Mouse (Mus musculus): ENCODE results near the gene Fam71b. TPM values are rescaled to one million over a fixed set of nuclear protein-coding genes. Genes with fewer than 3 reads are reported as not detected.

Gene Fam71b
- polyA plus RNA-seq, 1 experiment from 2014 or later, result not detected

- Histone ChIP-seq H3K9me3 (replicated peaks; ENCODE audit: control insufficient read depth, low read length) (no peaks in the 10 kb centered on the region), H3K4me3 (replicated peaks; ENCODE audit: low read length) (no peak overlapping the region), H3K4me1 (ENCODE audit: control insufficient read depth, insufficient read depth, low read length) (no peaks in the 10 kb centered on the region), H3K27ac (ENCODE audit: low read length) (no peak overlapping the region), H3K9ac (ENCODE audit: low read length) (no peak overlapping the region), H3K27me3 (ENCODE audit: control insufficient read depth, insufficient read depth, low read length) (no peaks in the 10 kb centered on the region), H3K4me2 (ENCODE audit: low read depth, low read length) (no peak overlapping the region), H3K36me3 (ENCODE audit: control insufficient read depth, insufficient read depth, low read length) (no peaks in the 10 kb centered on the region)
- ATAC-seq (ENCODE audit: insufficient read depth, low FRiP score), result no peak
- 68% methylated on average over 11 of the region's 11 CpGs for WGBS
Measured at GRCm38 (mm10) chr11:46449461-46450080, 53.2 kb downstream of the Fam71b start.

- Histone ChIP-seq H3K4me2 (ENCODE audit: low read depth, low read length) (no peak within 1 kb of the TSS), H3K9ac (ENCODE audit: low read length) (no peak within 1 kb of the TSS), H3K27ac (ENCODE audit: low read length) (no peak within 1 kb of the TSS), H3K4me3 (replicated peaks; ENCODE audit: low read length) (no peak within 1 kb of the TSS), H3K4me1 (ENCODE audit: control insufficient read depth, insufficient read depth, low read length) (no peaks in the 10 kb centered on the region), H3K36me3 (ENCODE audit: control insufficient read depth, insufficient read depth, low read length) (no peaks in the 10 kb centered on the region), H3K9me3 (replicated peaks; ENCODE audit: control insufficient read depth, low read length) (no peaks in the 10 kb centered on the region), H3K27me3 (ENCODE audit: control insufficient read depth, insufficient read depth, low read length) (no peaks in the 10 kb centered on the region)
- 71% methylated on average over 6 of the region's 6 CpGs for WGBS
- no peak for ATAC-seq (ENCODE audit: insufficient read depth, low FRiP score)
Measured at GRCm38 (mm10) chr11:46454453-46455045, 58.2 kb downstream of the Fam71b start, which contains the start of gene Havcr2. Gene Havcr2, plus strand, starts transcription at chr11:46454935.

Other genes starting within 250 kb of the Fam71b start
- 7.8 and 10.1 TPM in 2 replicates for gene Nipal4, start 230.1 kb upstream of the Fam71b start, polyA plus RNA-seq (2015; fragmentation: Nextera tagmentation; extraction: Ambion mirVana)
- 0.27 and 0.60 TPM in 2 replicates for gene Fndc9, start 161.0 kb upstream of the Fam71b start, polyA plus RNA-seq (2015; fragmentation: Nextera tagmentation; extraction: Ambion mirVana)
- gene Cyfip2, start 83.7 kb upstream of the Fam71b start, polyA plus RNA-seq (2015; fragmentation: Nextera tagmentation; extraction: Ambion mirVana), result 7.3 and 8.1 TPM in 2 replicates
- gene Itk, start 7.0 kb upstream of the Fam71b start, polyA plus RNA-seq (2015; fragmentation: Nextera tagmentation; extraction: Ambion mirVana), result 0.32 and 0.49 TPM in 2 replicates
- 49.4 and 60.3 TPM in 2 replicates for gene Med7, start 40.4 kb downstream of the Fam71b start, polyA plus RNA-seq (2015; fragmentation: Nextera tagmentation; extraction: Ambion mirVana)
- gene Havcr2, start 58.4 kb downstream of the Fam71b start, polyA plus RNA-seq (2015; fragmentation: Nextera tagmentation; extraction: Ambion mirVana), result 0.17 and 0.19 TPM in 2 replicates
- gene Gm12169, start 127.7 kb downstream of the Fam71b start, polyA plus RNA-seq (2015; fragmentation: Nextera tagmentation; extraction: Ambion mirVana), result not detected in 2 replicates
- gene BC053393, start 175.0 kb downstream of the Fam71b start, polyA plus RNA-seq (2015; fragmentation: Nextera tagmentation; extraction: Ambion mirVana), result not detected in 2 replicates
- gene Dppa1, start 232.7 kb downstream of the Fam71b start, polyA plus RNA-seq (2015; fragmentation: Nextera tagmentation; extraction: Ambion mirVana), result not detected in 2 replicates

All from stomach, embryonic 16.5 days (tissue).